Mouse (Mus musculus) hindbrain, embryonic 15.5 days (tissue): Measurements from ENCODE around the gene Nphs1. TPM values are rescaled to one million over a fixed set of nuclear protein-coding genes. Genes with fewer than 3 reads are reported as not detected.
A peak's percentile ranks its signal among the peaks of the same experiment; 100 is the strongest.
"Not testable (repeated sequence)": the region's sequence is repeated elsewhere in the genome, so short reads cannot be mapped to it uniquely, and the experiment has no call there.

Experiments
- ATAC-seq: fragments of 200-750 bp; cut with Nextera tagmentation; 2 replicates; pipeline ENCODE4 v1.8.0; 2017; ENCODE audit warnings: low read depth, moderate number of reproducible peaks, moderate TSS enrichment; ENCODE audit not compliant: low FRiP score
- H3K27ac ChIP-seq: fragments of 300-500 bp; sonication (generic); replicated peaks from 2 replicates; pipeline ENCODE4 v1.5.1; 2015; ENCODE audit warnings: mild to moderate bottlenecking, inconsistent platforms
- H3K27me3 ChIP-seq: fragments of 300-500 bp; sonication (generic); 2 replicates; pipeline ENCODE4 v1.6.1; 2015; ENCODE audit warnings: control low read depth, inconsistent platforms
- H3K36me3 ChIP-seq: fragments of 300-500 bp; sonication (generic); 2 replicates; pipeline ENCODE4 v1.6.1; 2015; ENCODE audit warnings: control low read depth, inconsistent platforms
- H3K4me1 ChIP-seq: fragments of 300-500 bp; sonication (generic); replicated peaks from 2 replicates; pipeline ENCODE4 v1.6.1; 2015; ENCODE audit warnings: control low read depth, inconsistent platforms
- H3K4me2 ChIP-seq: fragments of 300-500 bp; sonication (generic); 2 replicates; pipeline ENCODE4 v1.6.1; 2015; ENCODE audit warnings: moderate library complexity, mild to moderate bottlenecking, inconsistent platforms
- H3K4me3 ChIP-seq: fragments of 300-500 bp; sonication (generic); 2 replicates; pipeline ENCODE4 v1.5.1; 2015; ENCODE audit warnings: mild to moderate bottlenecking, inconsistent platforms
- H3K9ac ChIP-seq: fragments of 300-500 bp; sonication (generic); 2 replicates; pipeline ENCODE4 v1.6.1; 2015; ENCODE audit warnings: inconsistent platforms
- H3K9me3 ChIP-seq: fragments of 300-500 bp; sonication (generic); 2 replicates; pipeline ENCODE4 v1.6.1; 2016; ENCODE audit warnings: control low read depth, inconsistent platforms
- WGBS: fragments of 180-500 bp; shearing (Covaris S2); methylation state at CpG from one replicate; pipeline ENCODE4 v1.1.7; 2015; 5-methylcytosine and 5-hydroxymethylcytosine counted together
- polyA plus RNA-seq: library from polyadenylated mRNA; unstranded; fragments of >200 nt; fragmentation: Nextera tagmentation; extraction: Ambion mirVana; gene quantifications from 2 replicates; pipeline ENCODE4 v1.2.1, GENCODE M21; 2015

The Nphs1 gene
- polyA plus RNA-seq, 1 experiment from 2014 or later, result 1.1 TPM

GRCm38 (mm10) chr7:30464816-30465300, 6.7 kb downstream of the Nphs1 start:
- Histone ChIP-seq H3K27ac (no peak overlapping the region), H3K9me3 (no peaks in the 10 kb centered on the region), H3K4me3 (no peak overlapping the region), H3K36me3 (no peaks in the 10 kb centered on the region), H3K27me3 (peaks cover 65% of the 10 kb centered on the region), H3K4me1 (no peaks in the 10 kb centered on the region), H3K9ac (no peak overlapping the region), H3K4me2 (no peak overlapping the region)
- WGBS, result 20% methylated on average over 6 of the region's 6 CpGs
- no peak for ATAC-seq

GRCm38 (mm10) chr7:30472411-30472810, 14.3 kb downstream of the Nphs1 start:
- Histone ChIP-seq H3K4me3 (no peak overlapping the region), H3K27me3 (peaks cover 9% of the 10 kb centered on the region), H3K36me3 (no peaks in the 10 kb centered on the region), H3K4me2 (no peak overlapping the region), H3K27ac (no peak overlapping the region), H3K4me1 (peaks cover 2% of the 10 kb centered on the region), H3K9me3 (no peaks in the 10 kb centered on the region), H3K9ac (no peak overlapping the region)
- no peak for ATAC-seq
- WGBS, result 47% methylated on average over 5 of the region's 5 CpGs

- Histone ChIP-seq H3K36me3 (no peaks in the 10 kb centered on the region), H3K9me3 (no peaks in the 10 kb centered on the region), H3K4me3 (no peak overlapping the region), H3K9ac (no peak overlapping the region), H3K4me2 (no peak overlapping the region), H3K27ac (no peak overlapping the region), H3K27me3 (no peaks in the 10 kb centered on the region), H3K4me1 (peaks cover 9% of the 10 kb centered on the region)
- 76% methylated on average over 4 of the region's 4 CpGs for WGBS
- no peak for ATAC-seq
Observed at GRCm38 (mm10) chr7:30474999-30475398, 16.9 kb downstream of the Nphs1 start.

GRCm38 (mm10) chr7:30476136-30476535, 18.0 kb downstream of the Nphs1 start:
- H3K27ac ChIP-seq, H3K36me3 ChIP-seq, H3K4me1 ChIP-seq, H3K9ac ChIP-seq, H3K4me3 ChIP-seq, H3K4me2 ChIP-seq, H3K27me3 ChIP-seq, ATAC-seq, H3K9me3 ChIP-seq: not testable (repeated sequence)
- WGBS, result 95% methylated on average over 7 of the region's 7 CpGs

- peak overlapping the region; percentile 62 for H3K4me2 ChIP-seq
- peak overlapping the region; percentile 61 for H3K27ac ChIP-seq
- WGBS, result 7% methylated on average over 32 of the region's 32 CpGs
- H3K9ac ChIP-seq, result peak overlapping the region; percentile 35; the same call in 1 of the 2 replicates
- no peaks in the 10 kb centered on the region for H3K9me3 ChIP-seq
- H3K4me3 ChIP-seq, result peak overlapping the region; percentile 40
- H3K36me3 ChIP-seq, result no peaks in the 10 kb centered on the region
- H3K27me3 ChIP-seq, result no peaks in the 10 kb centered on the region
- ATAC-seq, result peak; percentile 62; the same call in 1 of the 2 replicates
- H3K4me1 ChIP-seq, result peaks cover 9% of the 10 kb centered on the region
Observed at GRCm38 (mm10) chr7:30477415-30478381, 19.6 kb downstream of the Nphs1 start.

- ATAC-seq, result no peak
- Histone ChIP-seq H3K9ac (no peak overlapping the region), H3K4me2 (no peak overlapping the region), H3K4me3 (no peak overlapping the region), H3K36me3 (no peaks in the 10 kb centered on the region), H3K27ac (no peak overlapping the region), H3K27me3 (no peaks in the 10 kb centered on the region; the same call in 1 of the 2 replicates), H3K4me1 (no peaks in the 10 kb centered on the region), H3K9me3 (no peaks in the 10 kb centered on the region)
- WGBS, result 21% methylated on average over 8 of the region's 8 CpGs
Observed at GRCm38 (mm10) chr7:30484250-30484649, 26.1 kb downstream of the Nphs1 start.

- Histone ChIP-seq H3K9me3 (no peaks in the 10 kb centered on the region), H3K36me3 (no peaks in the 10 kb centered on the region), H3K9ac (no peak overlapping the region), H3K4me2 (no peak overlapping the region), H3K4me1 (no peaks in the 10 kb centered on the region), H3K27ac (no peak overlapping the region), H3K4me3 (no peak overlapping the region), H3K27me3 (0 out of 2 replicates have a peak, but pooled peaks cover 2% of the 10 kb centered on the region)
- ATAC-seq, result no peak
- 29% methylated on average over 16 of the region's 16 CpGs for WGBS
Observed at GRCm38 (mm10) chr7:30490251-30490956, 32.3 kb downstream of the Nphs1 start.

- ATAC-seq, result no peak
- Histone ChIP-seq H3K36me3 (no peaks in the 10 kb centered on the region), H3K9ac (no peak overlapping the region), H3K27ac (no peak overlapping the region), H3K27me3 (0 out of 2 replicates have a peak, but pooled peaks cover 2% of the 10 kb centered on the region), H3K4me2 (no peak overlapping the region), H3K9me3 (no peaks in the 10 kb centered on the region), H3K4me1 (no peaks in the 10 kb centered on the region), H3K4me3 (no peak overlapping the region)
- 21% methylated on average over 6 of the region's 6 CpGs for WGBS
Observed at GRCm38 (mm10) chr7:30490957-30491307, 32.8 kb downstream of the Nphs1 start.

- Histone ChIP-seq H3K9me3 (no peaks in the 10 kb centered on the region), H3K36me3 (no peaks in the 10 kb centered on the region), H3K27me3 (0 out of 2 replicates have a peak, but pooled peaks cover 2% of the 10 kb centered on the region), H3K4me1 (no peaks in the 10 kb centered on the region), H3K27ac (no peak overlapping the region), H3K4me3 (no peak overlapping the region), H3K9ac (no peak overlapping the region), H3K4me2 (no peak overlapping the region)
- no peak for ATAC-seq
- WGBS, result 12% methylated on average over 4 of the region's 4 CpGs
Observed at GRCm38 (mm10) chr7:30492765-30493164, 34.6 kb downstream of the Nphs1 start.

GRCm38 (mm10) chr7:30493401-30493931, 35.4 kb downstream of the Nphs1 start, which contains the start of gene Prodh2:
Prodh2 (plus strand) TSS chr7:30493622.
- Histone ChIP-seq H3K27me3 (0 out of 2 replicates have a peak, but pooled peaks cover 2% of the 10 kb centered on the region), H3K36me3 (no peaks in the 10 kb centered on the region), H3K4me1 (no peaks in the 10 kb centered on the region), H3K4me2 (no peak within 1 kb of the TSS), H3K9me3 (no peaks in the 10 kb centered on the region), H3K4me3 (no peak within 1 kb of the TSS), H3K9ac (no peak within 1 kb of the TSS), H3K27ac (no peak within 1 kb of the TSS)
- no peak for ATAC-seq
- 49% methylated on average over 11 of the region's 11 CpGs for WGBS

- H3K4me1 ChIP-seq, H3K4me3 ChIP-seq, H3K4me2 ChIP-seq, H3K9ac ChIP-seq, H3K27ac ChIP-seq, ATAC-seq, H3K9me3 ChIP-seq, H3K36me3 ChIP-seq, H3K27me3 ChIP-seq: not testable (repeated sequence)
- 65% methylated on average over 5 of the region's 5 CpGs for WGBS
Observed at GRCm38 (mm10) chr7:30495506-30496042, 37.5 kb downstream of the Nphs1 start.
